Mouse (Mus musculus): ENCODE data around the gene Krt18.
"Not testable (repeated sequence)": the region's sequence is repeated elsewhere in the genome, so short reads cannot be mapped to it uniquely, and the experiment has no call there.

The Krt18 gene

GRCm38 (mm10) chr15:102065661-102066325 lies 37.8 kb downstream of the Krt18 start:
- DNase-seq (ENCODE audit: low read depth in 1 of 2, low spot score in 2 of 2): peak; percentile 72 to 82

- DNase-seq (ENCODE audit: low read depth in 1 of 2, low spot score in 2 of 2): no peak
Observed at GRCm38 (mm10) chr15:102070476-102071467, 42.8 kb downstream of the Krt18 start.

- no peak for DNase-seq (ENCODE audit: low read depth in 1 of 2, low spot score in 2 of 2)
Observed at GRCm38 (mm10) chr15:102072963-102073558, 45.1 kb downstream of the Krt18 start.

- peak; percentile 95 to 97 for DNase-seq (ENCODE audit: low read depth in 1 of 2, low spot score in 2 of 2)
Observed at GRCm38 (mm10) chr15:102073559-102074069, 45.6 kb downstream of the Krt18 start, which contains the start of gene Eif4b. TSS of gene Eif4b (plus strand) at chr15:102073773.

- peak in 1 of 2 experiments; percentile 19 for DNase-seq (ENCODE audit: low read depth in 1 of 2, low spot score in 2 of 2)
Observed at GRCm38 (mm10) chr15:102074070-102074731, 46.2 kb downstream of the Krt18 start.

GRCm38 (mm10) chr15:102074876-102075585 lies 47.1 kb downstream of the Krt18 start:
- no peak for DNase-seq (ENCODE audit: low read depth in 1 of 2, low spot score in 2 of 2)

- DNase-seq (ENCODE audit: low read depth in 1 of 2, low spot score in 2 of 2): no peak
Observed at GRCm38 (mm10) chr15:102077111-102077677, 49.2 kb downstream of the Krt18 start.

GRCm38 (mm10) chr15:102079221-102079620 lies 51.2 kb downstream of the Krt18 start:
- DNase-seq (ENCODE audit: low read depth in 1 of 2, low spot score in 2 of 2): no peak

GRCm38 (mm10) chr15:102079924-102080323 lies 51.9 kb downstream of the Krt18 start:
- DNase-seq (ENCODE audit: low read depth in 1 of 2, low spot score in 2 of 2): not testable (repeated sequence)

- DNase-seq (ENCODE audit: low read depth in 1 of 2, low spot score in 2 of 2): no peak
Observed at GRCm38 (mm10) chr15:102080429-102080828, 52.4 kb downstream of the Krt18 start.

Measured in monocyte, adult 2 months (primary cell).